Mouse (Mus musculus): Measurements from ENCODE around the gene Ctnnbl1.

The Ctnnbl1 gene

DNA sequence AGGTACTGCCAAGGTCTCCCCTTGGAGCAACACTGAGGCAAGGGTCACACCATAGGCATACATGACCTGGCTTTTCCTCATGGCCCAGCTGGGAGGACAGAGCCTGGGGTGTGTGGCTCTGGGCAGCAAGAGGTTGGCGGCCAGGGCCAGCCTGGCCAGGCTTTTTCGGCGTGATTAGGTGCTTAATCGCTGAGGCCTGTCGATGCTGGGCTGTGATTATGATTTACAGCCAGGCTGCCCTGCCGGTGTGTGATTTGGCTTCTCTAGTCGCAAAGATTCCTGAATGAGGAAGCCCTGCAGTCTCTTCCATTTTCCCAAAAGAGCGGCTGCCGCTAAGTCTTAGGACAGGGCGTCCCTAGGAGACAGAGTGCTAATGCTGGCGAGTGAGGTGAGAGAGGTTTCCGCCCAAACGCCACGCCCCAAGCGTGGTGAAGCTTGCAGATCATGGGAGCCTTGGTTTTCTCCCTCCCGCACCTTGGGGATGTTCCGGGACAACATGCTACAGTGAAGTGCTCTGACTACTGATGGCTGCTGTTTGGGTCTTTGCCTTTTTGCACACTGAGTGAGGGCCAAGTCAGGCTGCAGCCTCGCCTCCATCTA is 203.5 kb downstream of the Ctnnbl1 start:
- no peak for DNase-seq (ENCODE audit: low spot score in 2 of 2)

Data from left cerebral cortex, adult 9 months (tissue).